Mouse (Mus musculus): ENCODE results near the gene Id1. TPM values are rescaled to one million over a fixed set of nuclear protein-coding genes. Genes with fewer than 3 reads are reported as not detected.

Id1 gene
- polyA plus RNA-seq, 1 experiment from 2014 or later, result 123 TPM

DNA sequence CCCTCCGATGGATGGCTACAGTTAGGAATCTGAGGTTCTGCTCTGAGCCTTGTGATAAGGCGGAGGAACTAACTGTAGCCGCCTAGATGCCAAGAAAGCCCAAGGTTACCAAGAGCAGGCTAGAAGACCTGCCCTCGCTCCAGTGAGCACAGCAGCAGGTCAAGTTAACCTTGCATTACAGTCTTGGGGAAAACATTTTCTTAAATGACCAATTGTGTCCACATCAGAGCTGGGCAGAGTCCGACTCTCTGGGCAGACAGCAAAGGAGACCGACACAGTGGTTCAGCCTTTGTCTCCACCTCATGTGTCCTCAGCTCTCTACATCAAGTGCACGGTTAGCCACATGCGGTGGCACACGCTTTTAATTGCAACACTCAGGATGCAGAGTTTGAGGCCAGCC, 35.5 kb downstream of the Id1 start:
- H3K9ac ChIP-seq, result no peak overlapping the region
- DNase-seq (no peak), ATAC-seq (ENCODE audit: insufficient read depth) (no peak)
- H3K36me3 ChIP-seq (ENCODE audit: insufficient read depth), result no peaks in the 10 kb centered on the region
- no peak overlapping the region for H3K4me2 ChIP-seq
- no peaks in the 10 kb centered on the region for H3K4me1 ChIP-seq (ENCODE audit: insufficient read depth)
- H3K27me3 ChIP-seq (ENCODE audit: insufficient read depth, low read length), result no peaks in the 10 kb centered on the region
- TF ChIP-seq CTCF (IDR thresholded peaks at IDR 0.05; ENCODE audit: low read depth), result no peak
- no peaks in the 10 kb centered on the region for H3K9me3 ChIP-seq (ENCODE audit: low read depth, low read length)
- H3K27ac ChIP-seq (ENCODE audit: low read depth), result no peak overlapping the region
- H3K4me3 ChIP-seq (ENCODE audit: low read depth, low read length), result no peak overlapping the region
- WGBS, result 87% methylated on average over 9 of the region's 9 CpGs

- DNase-seq (no peak), ATAC-seq (ENCODE audit: insufficient read depth) (no peak)
- Histone ChIP-seq H3K27me3 (ENCODE audit: insufficient read depth, low read length) (no peaks in the 10 kb centered on the region), H3K4me3 (ENCODE audit: low read depth, low read length) (no peak overlapping the region), H3K9ac (no peak overlapping the region), H3K4me1 (ENCODE audit: insufficient read depth) (no peaks in the 10 kb centered on the region), H3K4me2 (no peak overlapping the region), H3K36me3 (ENCODE audit: insufficient read depth) (no peaks in the 10 kb centered on the region), H3K27ac (ENCODE audit: low read depth) (no peak overlapping the region), H3K9me3 (ENCODE audit: low read depth, low read length) (no peaks in the 10 kb centered on the region)
- no peak for TF ChIP-seq CTCF (IDR thresholded peaks at IDR 0.05; ENCODE audit: low read depth)
- 21% methylated on average over 1 of the region's 1 CpGs for WGBS
These were observed 36.2 kb downstream of the Id1 start for GRCm38 (mm10) chr2:152772231-152772630.

GRCm38 (mm10) chr2:152775357-152775756, 39.3 kb downstream of the Id1 start:
- DNase-seq, result no peak
- Histone ChIP-seq H3K9me3 (ENCODE audit: low read depth, low read length) (no peaks in the 10 kb centered on the region), H3K4me3 (ENCODE audit: low read depth, low read length) (no peak overlapping the region), H3K27ac (ENCODE audit: low read depth) (no peak overlapping the region), H3K36me3 (ENCODE audit: insufficient read depth) (peaks cover 16% of the 10 kb centered on the region; the same call in 1 of the 2 replicates), H3K9ac (no peak overlapping the region), H3K27me3 (ENCODE audit: insufficient read depth, low read length) (no peaks in the 10 kb centered on the region), H3K4me2 (no peak overlapping the region), H3K4me1 (ENCODE audit: insufficient read depth) (no peaks in the 10 kb centered on the region)
- WGBS, result 70% methylated on average over 4 of the region's 4 CpGs
- TF ChIP-seq CTCF (IDR thresholded peaks at IDR 0.05; ENCODE audit: low read depth), result no peak
- no peak for ATAC-seq (ENCODE audit: insufficient read depth)

DNA sequence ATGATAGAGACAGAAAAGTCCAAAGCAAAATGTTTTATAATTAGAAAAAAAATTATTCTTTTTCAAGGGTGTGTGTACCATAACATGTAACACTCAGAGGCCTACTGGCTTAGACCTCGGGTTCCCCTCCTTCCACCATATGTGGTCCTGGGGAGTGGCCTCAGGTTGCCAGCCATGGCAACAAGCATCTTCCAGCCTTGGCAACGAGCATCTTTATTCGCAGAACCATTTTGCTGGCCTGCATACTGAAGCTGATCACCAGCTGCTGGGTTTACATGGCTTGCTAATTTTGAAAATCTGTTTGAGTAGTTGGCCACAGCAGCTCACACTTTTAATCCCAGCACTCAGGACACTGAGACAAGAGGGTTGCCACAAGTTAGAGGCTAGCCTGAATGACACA, 40.0 kb downstream of the Id1 start:
- no peak for ATAC-seq (ENCODE audit: insufficient read depth)
- DNase-seq, result no peak
- Histone ChIP-seq H3K27ac (ENCODE audit: low read depth) (no peak overlapping the region), H3K9me3 (ENCODE audit: low read depth, low read length) (no peaks in the 10 kb centered on the region), H3K36me3 (ENCODE audit: insufficient read depth) (peaks cover 22% of the 10 kb centered on the region; the same call in 1 of the 2 replicates), H3K4me2 (no peak overlapping the region), H3K27me3 (ENCODE audit: insufficient read depth, low read length) (no peaks in the 10 kb centered on the region), H3K9ac (no peak overlapping the region), H3K4me3 (ENCODE audit: low read depth, low read length) (no peak overlapping the region), H3K4me1 (ENCODE audit: insufficient read depth) (no peaks in the 10 kb centered on the region)
- TF ChIP-seq CTCF (IDR thresholded peaks at IDR 0.05; ENCODE audit: low read depth), result no peak
- 80% methylated on average over 3 of the region's 3 CpGs for WGBS

- Histone ChIP-seq H3K27me3 (ENCODE audit: insufficient read depth, low read length) (no peaks in the 10 kb centered on the region), H3K9ac (no peak overlapping the region), H3K36me3 (ENCODE audit: insufficient read depth) (peaks cover 27% of the 10 kb centered on the region; the same call in 1 of the 2 replicates), H3K4me3 (ENCODE audit: low read depth, low read length) (no peak overlapping the region), H3K27ac (ENCODE audit: low read depth) (no peak overlapping the region), H3K9me3 (ENCODE audit: low read depth, low read length) (no peaks in the 10 kb centered on the region), H3K4me1 (ENCODE audit: insufficient read depth) (no peaks in the 10 kb centered on the region), H3K4me2 (no peak overlapping the region)
- TF ChIP-seq CTCF (IDR thresholded peaks at IDR 0.05; ENCODE audit: low read depth), result no peak
- no peak for DNase-seq
- whole genome bisulfite sequencing, result 69% methylated on average over 2 of the region's 2 CpGs
- ATAC-seq (ENCODE audit: insufficient read depth), result no peak
These were observed 40.4 kb downstream of the Id1 start for GRCm38 (mm10) chr2:152776435-152776834.

GRCm38 (mm10) chr2:152777081-152777480, 41.0 kb downstream of the Id1 start:
- Histone ChIP-seq H3K9me3 (ENCODE audit: low read depth, low read length) (no peaks in the 10 kb centered on the region), H3K4me1 (ENCODE audit: insufficient read depth) (no peaks in the 10 kb centered on the region), H3K4me2 (no peak overlapping the region), H3K27me3 (ENCODE audit: insufficient read depth, low read length) (no peaks in the 10 kb centered on the region), H3K36me3 (ENCODE audit: insufficient read depth) (peaks cover 33% of the 10 kb centered on the region; the same call in 1 of the 2 replicates), H3K27ac (ENCODE audit: low read depth) (no peak overlapping the region), H3K9ac (no peak overlapping the region), H3K4me3 (ENCODE audit: low read depth, low read length) (no peak overlapping the region)
- DNase-seq (no peak), ATAC-seq (ENCODE audit: insufficient read depth) (no peak)
- 83% methylated on average over 3 of the region's 3 CpGs for WGBS
- TF ChIP-seq CTCF (IDR thresholded peaks at IDR 0.05; ENCODE audit: low read depth), result no peak

- Histone ChIP-seq H3K9ac (no peak overlapping the region), H3K36me3 (ENCODE audit: insufficient read depth) (peaks cover 37% of the 10 kb centered on the region; the same call in 1 of the 2 replicates), H3K27me3 (ENCODE audit: insufficient read depth, low read length) (no peaks in the 10 kb centered on the region), H3K9me3 (ENCODE audit: low read depth, low read length) (no peaks in the 10 kb centered on the region), H3K27ac (ENCODE audit: low read depth) (no peak overlapping the region), H3K4me3 (ENCODE audit: low read depth, low read length) (no peak overlapping the region), H3K4me1 (ENCODE audit: insufficient read depth) (peaks cover 5% of the 10 kb centered on the region; the same call in 1 of the 2 replicates), H3K4me2 (no peak overlapping the region)
- TF ChIP-seq CTCF (IDR thresholded peaks at IDR 0.05; ENCODE audit: low read depth), result no peak
- no peak for DNase-seq
- ATAC-seq (ENCODE audit: insufficient read depth), result no peak
- WGBS, result 94% methylated on average over 2 of the region's 2 CpGs
These were observed 44.4 kb downstream of the Id1 start for GRCm38 (mm10) chr2:152780466-152780865.
